Mouse (Mus musculus): ENCODE data around the gene Lrrc29. TPM values are rescaled to one million over a fixed set of nuclear protein-coding genes. Genes with fewer than 3 reads are reported as not detected.
A peak's percentile ranks its signal among the peaks of the same experiment; 100 is the strongest.
"Not testable (repeated sequence)": the region's sequence is repeated elsewhere in the genome, so short reads cannot be mapped to it uniquely, and the experiment has no call there.

Lrrc29 gene
- polyA plus RNA-seq, 1 experiment from 2014 or later: 0.64 TPM

GRCm38 (mm10) chr8:105292471-105292870 is 33.6 kb downstream of the Lrrc29 start:
- 77% methylated on average over 7 of the region's 7 CpGs for WGBS
- no peak overlapping the region for H3K27ac ChIP-seq (replicated peaks; ENCODE audit: low read depth, low read length)
- DNase-seq (ENCODE audit: low spot score) (no peak), ATAC-seq (ENCODE audit: insufficient number of reproducible peaks, low FRiP score, low TSS enrichment, low read depth) (no peak)
- H3K9ac ChIP-seq (ENCODE audit: low read length): no peak overlapping the region
- peaks cover 6% of the 10 kb centered on the region for H3K4me1 ChIP-seq (ENCODE audit: control insufficient read depth, insufficient read depth, low read length)
- H3K4me3 ChIP-seq (ENCODE audit: low read depth, low read length): no peak overlapping the region
- no peaks in the 10 kb centered on the region for H3K36me3 ChIP-seq (ENCODE audit: control insufficient read depth, insufficient read depth, low read length)
- no peaks in the 10 kb centered on the region for H3K9me3 ChIP-seq (ENCODE audit: control insufficient read depth, low read length)
- no peak overlapping the region for H3K4me2 ChIP-seq (ENCODE audit: low read depth, severe bottlenecking)
- peaks cover 14% of the 10 kb centered on the region for H3K27me3 ChIP-seq (ENCODE audit: control insufficient read depth, insufficient read depth, low read length)

GRCm38 (mm10) chr8:105291802-105292201 is 34.3 kb downstream of the Lrrc29 start:
- H3K27ac ChIP-seq (replicated peaks; ENCODE audit: low read depth, low read length); H3K36me3 ChIP-seq (ENCODE audit: control insufficient read depth, insufficient read depth, low read length); ATAC-seq (ENCODE audit: insufficient number of reproducible peaks, low FRiP score, low TSS enrichment, low read depth); H3K4me2 ChIP-seq (ENCODE audit: low read depth, severe bottlenecking); H3K4me3 ChIP-seq (ENCODE audit: low read depth, low read length); H3K9me3 ChIP-seq (ENCODE audit: control insufficient read depth, low read length); H3K9ac ChIP-seq (ENCODE audit: low read length); DNase-seq (ENCODE audit: low spot score); H3K4me1 ChIP-seq (ENCODE audit: control insufficient read depth, insufficient read depth, low read length): not testable (repeated sequence)
- 67% methylated on average over 3 of the region's 3 CpGs for WGBS
- H3K27me3 ChIP-seq (ENCODE audit: control insufficient read depth, insufficient read depth, low read length): peaks cover 14% of the 10 kb centered on the region

- H3K27me3 ChIP-seq (ENCODE audit: control insufficient read depth, insufficient read depth, low read length): peaks cover 14% of the 10 kb centered on the region
- not testable (repeated sequence) for H3K36me3 ChIP-seq (ENCODE audit: control insufficient read depth, insufficient read depth, low read length); H3K4me3 ChIP-seq (ENCODE audit: low read depth, low read length); H3K4me1 ChIP-seq (ENCODE audit: control insufficient read depth, insufficient read depth, low read length); ATAC-seq (ENCODE audit: insufficient number of reproducible peaks, low FRiP score, low TSS enrichment, low read depth); H3K9me3 ChIP-seq (ENCODE audit: control insufficient read depth, low read length); H3K27ac ChIP-seq (replicated peaks; ENCODE audit: low read depth, low read length); H3K9ac ChIP-seq (ENCODE audit: low read length); DNase-seq (ENCODE audit: low spot score); H3K4me2 ChIP-seq (ENCODE audit: low read depth, severe bottlenecking)
- 93% methylated on average over 8 of the region's 8 CpGs for WGBS
These were observed 34.7 kb downstream of the Lrrc29 start for GRCm38 (mm10) chr8:105291364-105291763.

- Histone ChIP-seq H3K27ac (replicated peaks; ENCODE audit: low read depth, low read length) (no peak overlapping the region), H3K4me3 (ENCODE audit: low read depth, low read length) (0 out of 2 replicates have a peak overlapping the region, but pooled peaks have one; percentile 1), H3K9me3 (ENCODE audit: control insufficient read depth, low read length) (no peaks in the 10 kb centered on the region), H3K4me2 (ENCODE audit: low read depth, severe bottlenecking) (peak overlapping the region; percentile 78), H3K4me1 (ENCODE audit: control insufficient read depth, insufficient read depth, low read length) (peaks cover 6% of the 10 kb centered on the region), H3K36me3 (ENCODE audit: control insufficient read depth, insufficient read depth, low read length) (no peaks in the 10 kb centered on the region), H3K27me3 (ENCODE audit: control insufficient read depth, insufficient read depth, low read length) (peaks cover 14% of the 10 kb centered on the region), H3K9ac (ENCODE audit: low read length) (no peak overlapping the region)
- DNase-seq (ENCODE audit: low spot score): peak; percentile 98
- no peak for ATAC-seq (ENCODE audit: insufficient number of reproducible peaks, low FRiP score, low TSS enrichment, low read depth)
- 7% methylated on average over 31 of the region's 31 CpGs for WGBS
These were observed 35.3 kb downstream of the Lrrc29 start for GRCm38 (mm10) chr8:105290554-105291314.

GRCm38 (mm10) chr8:105289805-105290460 is 36.1 kb downstream of the Lrrc29 start, which contains the start of gene 4931428F04Rik:
Gene 4931428F04Rik, minus strand, starts transcription at chr8:105289864.
- peaks cover 6% of the 10 kb centered on the region for H3K4me1 ChIP-seq (ENCODE audit: control insufficient read depth, insufficient read depth, low read length)
- H3K36me3 ChIP-seq (ENCODE audit: control insufficient read depth, insufficient read depth, low read length): no peaks in the 10 kb centered on the region
- H3K4me3 ChIP-seq (ENCODE audit: low read depth, low read length): peak within 1 kb of the TSS; percentile 48
- H3K27ac ChIP-seq (replicated peaks; ENCODE audit: low read depth, low read length): no peak within 1 kb of the TSS
- H3K4me2 ChIP-seq (ENCODE audit: low read depth, severe bottlenecking): peak within 1 kb of the TSS; percentile 78
- WGBS: under 1% methylated on average over 39 of the region's 43 CpGs
- H3K9me3 ChIP-seq (ENCODE audit: control insufficient read depth, low read length): no peaks in the 10 kb centered on the region
- DNase-seq (ENCODE audit: low spot score): peak; percentile 66
- H3K27me3 ChIP-seq (ENCODE audit: control insufficient read depth, insufficient read depth, low read length): peaks cover 14% of the 10 kb centered on the region
- peak within 1 kb of the TSS; percentile 71 for H3K9ac ChIP-seq (ENCODE audit: low read length)
- ATAC-seq (ENCODE audit: insufficient number of reproducible peaks, low FRiP score, low TSS enrichment, low read depth): peak; percentile 20; the same call in 1 of the 2 replicates

- under 1% methylated on average over 53 of the region's 53 CpGs for WGBS
- Histone ChIP-seq H3K9ac (ENCODE audit: low read length) (peak overlapping the region; percentile 71), H3K27ac (replicated peaks; ENCODE audit: low read depth, low read length) (no peak overlapping the region), H3K36me3 (ENCODE audit: control insufficient read depth, insufficient read depth, low read length) (no peaks in the 10 kb centered on the region), H3K4me3 (ENCODE audit: low read depth, low read length) (peak overlapping the region; percentile 48), H3K27me3 (ENCODE audit: control insufficient read depth, insufficient read depth, low read length) (peaks cover 14% of the 10 kb centered on the region), H3K4me1 (ENCODE audit: control insufficient read depth, insufficient read depth, low read length) (peaks cover 6% of the 10 kb centered on the region), H3K4me2 (ENCODE audit: low read depth, severe bottlenecking) (peak overlapping the region; percentile 78), H3K9me3 (ENCODE audit: control insufficient read depth, low read length) (no peaks in the 10 kb centered on the region)
- peak; percentile 96 for DNase-seq (ENCODE audit: low spot score)
- peak; percentile 89 for ATAC-seq (ENCODE audit: insufficient number of reproducible peaks, low FRiP score, low TSS enrichment, low read depth)
These were observed 36.9 kb downstream of the Lrrc29 start for GRCm38 (mm10) chr8:105288958-105289732.

GRCm38 (mm10) chr8:105288231-105288630 is 37.8 kb downstream of the Lrrc29 start:
- Histone ChIP-seq H3K9me3 (ENCODE audit: control insufficient read depth, low read length) (no peaks in the 10 kb centered on the region), H3K9ac (ENCODE audit: low read length) (no peak overlapping the region), H3K4me3 (ENCODE audit: low read depth, low read length) (peak overlapping the region; percentile 48; the same call in 1 of the 2 replicates), H3K4me2 (ENCODE audit: low read depth, severe bottlenecking) (peak overlapping the region; percentile 78; the same call in 1 of the 2 replicates), H3K27ac (replicated peaks; ENCODE audit: low read depth, low read length) (no peak overlapping the region), H3K27me3 (ENCODE audit: control insufficient read depth, insufficient read depth, low read length) (peaks cover 14% of the 10 kb centered on the region), H3K4me1 (ENCODE audit: control insufficient read depth, insufficient read depth, low read length) (peaks cover 6% of the 10 kb centered on the region), H3K36me3 (ENCODE audit: control insufficient read depth, insufficient read depth, low read length) (no peaks in the 10 kb centered on the region)
- DNase-seq (ENCODE audit: low spot score): no peak
- WGBS: 92% methylated on average over 5 of the region's 5 CpGs
- ATAC-seq (ENCODE audit: insufficient number of reproducible peaks, low FRiP score, low TSS enrichment, low read depth): no peak

- WGBS: 93% methylated on average over 4 of the region's 4 CpGs
- no peak overlapping the region for H3K4me3 ChIP-seq (ENCODE audit: low read depth, low read length)
- no peak for ATAC-seq (ENCODE audit: insufficient number of reproducible peaks, low FRiP score, low TSS enrichment, low read depth)
- H3K27me3 ChIP-seq (ENCODE audit: control insufficient read depth, insufficient read depth, low read length): peaks cover 12% of the 10 kb centered on the region
- no peaks in the 10 kb centered on the region for H3K36me3 ChIP-seq (ENCODE audit: control insufficient read depth, insufficient read depth, low read length)
- H3K4me1 ChIP-seq (ENCODE audit: control insufficient read depth, insufficient read depth, low read length): peaks cover 6% of the 10 kb centered on the region
- H3K9me3 ChIP-seq (ENCODE audit: control insufficient read depth, low read length): no peaks in the 10 kb centered on the region
- no peak for DNase-seq (ENCODE audit: low spot score)
- H3K4me2 ChIP-seq (ENCODE audit: low read depth, severe bottlenecking): no peak overlapping the region
- H3K27ac ChIP-seq (replicated peaks; ENCODE audit: low read depth, low read length): no peak overlapping the region
- H3K9ac ChIP-seq (ENCODE audit: low read length): no peak overlapping the region
These were observed 39.2 kb downstream of the Lrrc29 start for GRCm38 (mm10) chr8:105286907-105287306.
